Mouse (Mus musculus) neutrophil, adult 83 days (primary cell): Measurements from ENCODE around the gene Tgoln1. TPM values are rescaled to one million over a fixed set of nuclear protein-coding genes. Genes with fewer than 3 reads are reported as not detected.

Experiments used
- total RNA-seq, 2 experiments: library from RNA; stranded (reverse); gene quantifications; one replicate each; pipeline ENCODE4 v1.2.4; 2023

The Tgoln1 gene
- 10 to 100 TPM; 80.1 to 90.2 TPM for total RNA-seq

GRCm38 (mm10) chr6:72616643-72617288, at the start of gene Tgoln1:
Gene Tgoln1, minus strand, starts transcription at chr6:72617000.

GRCm38 (mm10) chr6:72597956-72598753, 18.6 kb downstream of the Tgoln1 start, which contains the start of the genes Elmod3 and Retsat:
Gene Elmod3, minus strand, starts transcription at chr6:72598413.
Gene Retsat, plus strand, starts transcription at chr6:72598475.

Other genes with a start within 250 kb of the Tgoln1 start
- 10 to 100 TPM; 48.1 to 48.8 TPM for gene Vamp5, start 236.5 kb downstream of the Tgoln1 start, total RNA-seq
- gene Vamp8, start 226.3 kb downstream of the Tgoln1 start, total RNA-seq, result 100 to 1,000 TPM; 176 to 185 TPM
- 10 to 100 TPM in 1 of 2 experiments, 1 to 10 TPM in 1; 6.4 to 10.5 TPM for gene Ggcx, start 202.7 kb downstream of the Tgoln1 start, total RNA-seq
- 100 to 1,000 TPM; 142 to 185 TPM for gene Mat2a, start 177.4 kb downstream of the Tgoln1 start, total RNA-seq
- under 1 TPM in 1 of 2 experiments, not detected in 1; 0.31 TPM for gene Sh2d6, start 95.3 kb downstream of the Tgoln1 start, total RNA-seq
- gene Capg, start 72.6 kb downstream of the Tgoln1 start, total RNA-seq, result 100 to 1,000 TPM; 306 to 324 TPM
- 1 to 10 TPM; 3.9 to 5.5 TPM for gene Elmod3, start 18.6 kb downstream of the Tgoln1 start, total RNA-seq
- 10 to 100 TPM; 15.5 to 18.6 TPM for gene Retsat, start 18.5 kb downstream of the Tgoln1 start, total RNA-seq
- gene Tcf7l1, start 172.3 kb upstream of the Tgoln1 start, total RNA-seq, result under 1 TPM in 1 of 2 experiments, not detected in 1; 0.35 TPM